Mouse (Mus musculus) heart, postnatal 25 days (tissue): ENCODE measurements around the gene Trim62. TPM values are rescaled to one million over a fixed set of nuclear protein-coding genes. Genes with fewer than 3 reads are reported as not detected.
"Not testable (repeated sequence)": the region's sequence is repeated elsewhere in the genome, so short reads cannot be mapped to it uniquely, and the experiment has no call there.

Experiments used
- DNase-seq: peaks from one replicate; pipeline ENCODE4 v3.0.0; 2022; ENCODE audit warnings: low spot score
- intact Hi-C: fragments of 180-260 bp; cut with DNase I; formaldehyde crosslinking; loops from one replicate; pipeline ENCODE4 v1.15.1; 2025
- total RNA-seq, 2 experiments: library from RNA; stranded (reverse); gene quantifications; 2 replicates each; pipeline ENCODE4 v1.2.3; 2021

The Trim62 gene
- total RNA-seq, result 1 to 10 TPM; 1.2 to 1.7 TPM

GRCm38 (mm10) chr4:128883379-128883781, at the start of gene Trim62:
Gene Trim62 (plus strand): TSS chr4:128883580.
- intact Hi-C loops, result no loop called here
- peak; percentile 63 for DNase-seq

DNA sequence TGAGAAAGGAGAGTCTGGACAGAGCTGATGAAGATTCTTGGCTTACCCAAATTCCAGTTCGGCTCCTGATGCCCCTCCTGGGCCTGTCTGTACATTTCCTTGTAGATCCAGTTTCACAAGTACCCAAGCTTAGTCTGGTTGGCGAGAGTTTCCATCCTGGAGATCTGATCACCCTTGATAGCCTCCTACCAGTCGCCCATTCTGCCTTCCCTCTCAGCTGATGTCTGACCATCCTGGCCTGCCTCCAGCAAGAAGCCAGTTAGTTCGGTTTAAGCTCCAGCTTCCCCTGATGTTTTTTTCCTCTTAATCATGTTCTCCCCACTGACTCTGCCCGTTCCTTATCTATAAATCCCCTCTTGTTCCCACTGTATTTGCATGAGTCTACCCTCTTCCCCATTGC, 45.2 kb upstream of the Trim62 start:
- intact Hi-C loops, result no loop called here
- no peak for DNase-seq

- intact Hi-C loops, result no loop called here
- DNase-seq, result peak; percentile 10
Observed at GRCm38 (mm10) chr4:128839811-128840738, 43.3 kb upstream of the Trim62 start.

GRCm38 (mm10) chr4:128841259-128841658, 42.1 kb upstream of the Trim62 start:
- DNase-seq, result no peak
- intact Hi-C loops, result no loop called here

DNA sequence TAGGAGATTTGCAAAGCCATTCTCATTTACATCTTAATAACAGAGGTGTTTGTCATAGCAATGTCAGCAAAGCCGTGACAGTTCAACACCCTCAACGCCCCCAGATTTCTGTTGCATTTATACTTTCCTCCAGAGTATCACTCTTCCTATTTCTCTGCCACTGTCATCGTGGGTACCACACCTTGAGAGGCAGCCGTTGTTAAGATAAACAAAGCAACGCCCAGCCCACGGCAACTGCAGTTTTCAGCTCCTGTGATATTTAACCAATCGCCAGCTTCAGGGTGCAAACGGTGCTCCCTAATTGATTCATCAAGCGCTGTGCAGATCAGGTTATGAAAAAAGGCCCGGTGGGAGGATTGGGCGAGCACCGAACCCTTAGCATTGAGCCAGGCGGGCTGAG, 38.8 kb upstream of the Trim62 start:
- no peak for DNase-seq
- intact Hi-C loops, result no loop called here

DNA sequence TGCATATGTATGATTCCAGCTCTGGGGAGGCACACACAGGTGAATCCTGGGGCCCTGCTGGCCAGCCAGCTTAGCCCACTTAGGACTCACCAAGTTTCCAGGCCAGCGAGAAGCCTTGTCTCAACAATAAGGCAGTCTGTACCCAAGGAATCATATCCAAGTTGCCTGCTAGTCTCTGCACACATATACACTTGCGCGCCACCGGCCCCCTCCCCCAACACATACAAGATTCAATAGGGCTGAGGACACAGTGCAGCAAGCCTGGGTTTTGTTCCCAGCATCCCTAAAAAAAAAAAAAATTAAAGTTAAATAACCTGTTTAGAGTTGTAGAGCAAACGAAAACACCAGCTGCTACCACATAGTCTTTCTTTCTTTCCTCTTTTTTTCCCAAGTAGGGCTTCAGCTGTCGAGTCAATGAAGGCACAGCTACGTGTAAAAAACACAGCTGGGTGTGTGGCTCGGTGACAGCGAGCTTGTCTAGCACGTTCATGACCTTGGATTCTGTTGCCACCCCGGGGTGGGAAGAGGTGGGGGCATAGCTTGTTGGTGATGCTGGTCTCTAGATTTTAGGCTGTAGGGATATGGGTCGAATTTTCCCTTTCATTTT, 37.9 kb upstream of the Trim62 start:
- intact Hi-C loops, result no loop called here
- no peak for DNase-seq

DNA sequence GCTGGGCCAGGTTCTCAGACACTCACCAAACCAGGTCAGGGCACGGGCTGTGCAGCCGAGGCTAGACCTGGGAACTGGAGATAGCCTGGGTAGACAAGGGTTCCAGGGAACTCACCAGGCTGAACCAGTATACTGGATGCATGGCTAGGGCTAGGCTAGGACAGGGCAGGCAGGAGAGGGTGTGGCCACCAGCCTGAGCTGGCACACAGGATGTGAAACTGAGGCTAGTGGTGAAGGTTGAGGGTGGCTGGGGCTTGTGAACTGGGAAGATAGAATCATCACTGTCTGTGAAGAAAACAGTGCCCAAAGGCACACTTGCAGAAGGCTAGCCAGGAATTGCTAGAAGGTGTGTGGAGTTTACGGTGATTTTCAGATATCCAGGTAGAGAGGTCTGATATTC, 34.4 kb upstream of the Trim62 start:
- intact Hi-C loops, result no loop called here
- DNase-seq, result no peak

GRCm38 (mm10) chr4:128849686-128850085, 33.7 kb upstream of the Trim62 start:
- intact Hi-C loops, result no loop called here
- DNase-seq, result no peak

- no peak for DNase-seq
- intact Hi-C loops, result no loop called here
Observed at GRCm38 (mm10) chr4:128852266-128852887, 31.0 kb upstream of the Trim62 start.

DNA sequence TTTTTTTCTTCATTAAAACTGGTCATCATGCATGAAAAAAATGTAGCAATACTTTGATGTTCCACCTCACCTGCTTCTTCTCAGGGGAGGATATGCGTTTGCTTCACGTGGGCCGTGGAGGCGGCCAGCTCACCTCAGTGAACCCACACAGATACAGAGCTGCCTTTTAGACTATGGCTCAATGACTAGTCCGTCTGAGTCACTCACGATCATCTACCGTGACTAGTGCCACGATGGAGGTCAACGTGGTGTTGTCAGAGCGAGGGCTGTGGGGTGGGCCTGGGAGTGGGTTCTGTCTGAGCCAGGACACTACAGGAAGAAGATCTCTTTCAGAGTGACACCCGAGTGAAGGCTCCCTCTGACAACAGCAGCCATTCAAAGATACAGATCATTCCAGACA, 30.3 kb upstream of the Trim62 start:
- intact Hi-C loops, result no loop called here
- no peak for DNase-seq

- intact Hi-C loops, result loop anchor here (2.0 to 5.0 kb wide), 3 partner anchors 43 to 243 kb away; partner anchors contain the start of gene Zscan20
- peak; percentile 24 for DNase-seq
Observed at GRCm38 (mm10) chr4:128855613-128856040, 27.8 kb upstream of the Trim62 start.

DNA sequence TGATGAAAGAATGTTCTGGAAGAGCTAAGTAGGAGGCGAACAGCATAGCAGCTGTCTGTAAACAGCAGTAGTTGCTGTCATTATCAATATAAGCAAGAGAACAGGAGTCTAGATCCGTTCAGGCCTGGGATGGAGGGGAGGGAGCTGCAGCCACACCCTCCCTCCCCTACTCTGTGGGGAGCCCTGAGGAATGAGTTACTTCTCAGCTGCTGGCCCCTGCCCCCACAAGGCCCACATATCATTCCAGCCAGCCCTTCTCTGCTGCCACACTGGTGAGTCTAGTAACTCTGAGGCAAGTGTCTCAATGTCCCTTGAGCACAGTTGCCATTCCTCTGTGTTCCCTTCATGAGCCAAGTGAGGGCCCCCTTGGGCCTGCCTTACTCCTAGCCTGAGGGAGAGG, 26.2 kb upstream of the Trim62 start:
- intact Hi-C loops, result loop anchor here (1.0 to 5.0 kb wide), 4 partner anchors 45 to 245 kb away; partner anchors contain the start of gene Zscan20

GRCm38 (mm10) chr4:128858226-128858625, 25.2 kb upstream of the Trim62 start:
- DNase-seq, result not testable (repeated sequence)
- intact Hi-C loops, result loop anchor here (5.0 kb wide), 2 partner anchors 46 to 246 kb away; partner anchors contain the start of gene Zscan20

More for the DNA sequence above, 26.2 kb upstream of the Trim62 start:
- DNase-seq, result no peak

GRCm38 (mm10) chr4:128858878-128859277, 24.5 kb upstream of the Trim62 start:
- intact Hi-C loops, result loop anchor here (5.0 kb wide), 2 partner anchors 47 to 247 kb away; partner anchors contain the start of gene Zscan20
- no peak for DNase-seq

- intact Hi-C loops, result no loop called here
Observed at GRCm38 (mm10) chr4:128872992-128873391, 10.4 kb upstream of the Trim62 start.

DNA sequence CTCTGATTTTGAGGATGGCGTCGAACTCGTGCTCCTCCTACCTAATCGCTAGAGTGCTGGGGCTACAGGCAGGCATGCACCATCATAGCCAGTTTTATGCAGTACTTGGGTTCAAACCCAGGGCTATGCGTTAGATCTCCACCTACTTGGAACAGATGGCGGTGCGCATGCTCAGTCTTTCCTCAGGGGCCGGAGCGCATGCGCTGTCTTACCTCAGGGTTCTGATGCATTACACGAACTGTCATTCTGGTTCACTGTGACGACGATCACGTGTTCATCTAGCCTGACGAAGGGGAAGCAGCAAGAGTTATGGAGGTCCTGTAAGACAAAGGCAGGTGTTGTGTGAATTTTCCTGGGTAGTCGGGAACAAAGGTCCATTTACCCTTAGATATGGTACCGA, 9.3 kb upstream of the Trim62 start:
- intact Hi-C loops, result no loop called here
- DNase-seq, result no peak

More at GRCm38 (mm10) chr4:128872992-128873391, 10.4 kb upstream of the Trim62 start:
- no peak for DNase-seq

- no peak for DNase-seq
- intact Hi-C loops, result no loop called here
Observed at GRCm38 (mm10) chr4:128875439-128875838, 7.9 kb upstream of the Trim62 start.

GRCm38 (mm10) chr4:128877520-128877919, 5.9 kb upstream of the Trim62 start:
- no peak for DNase-seq
- intact Hi-C loops, result no loop called here

GRCm38 (mm10) chr4:128878901-128879491, 4.4 kb upstream of the Trim62 start:
- intact Hi-C loops, result no loop called here

More at GRCm38 (mm10) chr4:128878901-128879491, 4.4 kb upstream of the Trim62 start:
- DNase-seq, result no peak
